Mouse (Mus musculus) T-helper 1 cell (primary cell): Measurements from ENCODE around the gene Gemin4.
"Not testable (repeated sequence)": the region's sequence is repeated elsewhere in the genome, so short reads cannot be mapped to it uniquely, and the experiment has no call there.

Source experiments
- in situ Hi-C: fragments of 300-600 bp; cut with MboI, MseI; formaldehyde crosslinking; loops from one replicate; pipeline ENCODE4 v1.15.1; 2025; ENCODE audit warnings: high pct_unique_total_duplicates

Gemin4 gene

GRCm38 (mm10) chr11:76216681-76217389, 629 bp downstream of the Gemin4 start:
- in situ Hi-C loops, result no loop called here

- in situ Hi-C loops, result no loop called here
These were observed 1.4 kb downstream of the Gemin4 start for GRCm38 (mm10) chr11:76216049-76216540.

- in situ Hi-C loops, result no loop called here
These were observed 2.5 kb downstream of the Gemin4 start for GRCm38 (mm10) chr11:76215011-76215410.

GRCm38 (mm10) chr11:76213841-76214240, 3.6 kb downstream of the Gemin4 start:
- in situ Hi-C loops, result no loop called here

- in situ Hi-C loops, result not testable (repeated sequence)
These were observed 5.9 kb downstream of the Gemin4 start for GRCm38 (mm10) chr11:76211595-76211994.

- in situ Hi-C loops, result no loop called here
These were observed 7.1 kb downstream of the Gemin4 start for GRCm38 (mm10) chr11:76210228-76210985.

- in situ Hi-C loops, result no loop called here
These were observed 10.7 kb downstream of the Gemin4 start for GRCm38 (mm10) chr11:76206793-76207192.

GRCm38 (mm10) chr11:76201761-76202674, 15.4 kb downstream of the Gemin4 start:
- in situ Hi-C loops, result no loop called here

- in situ Hi-C loops, result no loop called here
These were observed 20.4 kb downstream of the Gemin4 start for GRCm38 (mm10) chr11:76196977-76197469.

GRCm38 (mm10) chr11:76196275-76196976, 21.0 kb downstream of the Gemin4 start:
- in situ Hi-C loops, result no loop called here

- in situ Hi-C loops, result no loop called here
These were observed 30.6 kb downstream of the Gemin4 start for GRCm38 (mm10) chr11:76186908-76187307.

GRCm38 (mm10) chr11:76183745-76184144, 33.7 kb downstream of the Gemin4 start:
- in situ Hi-C loops, result no loop called here

GRCm38 (mm10) chr11:76180146-76180540, 37.3 kb downstream of the Gemin4 start:
- in situ Hi-C loops, result no loop called here

GRCm38 (mm10) chr11:76179495-76180145, 37.8 kb downstream of the Gemin4 start, which contains the start of the genes Vps53 and Fam57a:
Gene Vps53 (minus strand): TSS chr11:76179647.
Gene Fam57a (plus strand): TSS chr11:76179671.
- in situ Hi-C loops, result no loop called here

- in situ Hi-C loops, result no loop called here
These were observed 38.6 kb downstream of the Gemin4 start for GRCm38 (mm10) chr11:76178726-76179494.

GRCm38 (mm10) chr11:76170207-76170606, 47.3 kb downstream of the Gemin4 start:
- in situ Hi-C loops, result no loop called here

- in situ Hi-C loops, result loop anchor here (5.0 kb wide), 1 partner anchor 82 kb away; no protein-coding TSS in a partner anchor
These were observed 48.5 kb downstream of the Gemin4 start for GRCm38 (mm10) chr11:76168976-76169375.

GRCm38 (mm10) chr11:76167079-76167765, 50.2 kb downstream of the Gemin4 start:
- in situ Hi-C loops, result loop anchor here (5.0 kb wide), 1 partner anchor 80 kb away; no protein-coding TSS in a partner anchor

- in situ Hi-C loops, result loop anchor here (5.0 kb wide), 1 partner anchor 79 kb away; no protein-coding TSS in a partner anchor
These were observed 50.8 kb downstream of the Gemin4 start for GRCm38 (mm10) chr11:76166657-76167056.
